Mouse (Mus musculus) C2C12 (cell line): ENCODE data around the gene Zfp978. TPM values are rescaled to one million over a fixed set of nuclear protein-coding genes. Genes with fewer than 3 reads are reported as not detected.
"Not testable (repeated sequence)": the region's sequence is repeated elsewhere in the genome, so short reads cannot be mapped to it uniquely, and the experiment has no call there.

Experiments
- H3K27me3 ChIP-seq: one replicate; pipeline ENCODE4 v1.6.1; 2011; ENCODE audit not compliant: control insufficient read depth, insufficient read depth, insufficient read length
- H3K36me3 ChIP-seq: one replicate; pipeline ENCODE4 v1.6.1; 2011; ENCODE audit not compliant: control insufficient read depth, insufficient read depth
- H3K4me3 ChIP-seq: one replicate; pipeline ENCODE4 v1.5.1; 2011; ENCODE audit warnings: mild to moderate bottlenecking, control low read depth; ENCODE audit not compliant: poor library complexity, insufficient read depth, severe bottlenecking
- H3K79me2 ChIP-seq: one replicate; pipeline ENCODE4 v1.6.1; 2011; ENCODE audit not compliant: control insufficient read depth, insufficient read depth
- H3K79me3 ChIP-seq: one replicate; pipeline ENCODE4 v1.6.1; 2011; ENCODE audit warnings: low read depth, control low read depth
- H3ac ChIP-seq: one replicate; pipeline ENCODE3; 2011; ENCODE audit warnings: low read depth; ENCODE audit not compliant: control insufficient read depth, insufficient read length
- polyA plus RNA-seq: library from polyadenylated mRNA; unstranded; fragments of >200 nt; fragmentation: generic; extraction: Trizol; gene quantifications from one replicate; pipeline ENCODE4 v1.2.1, GENCODE M21; 2012; ENCODE audit warnings: missing spikeins

Gene Zfp978
- polyA plus RNA-seq, 1 experiment, result 0.04 TPM

DNA sequence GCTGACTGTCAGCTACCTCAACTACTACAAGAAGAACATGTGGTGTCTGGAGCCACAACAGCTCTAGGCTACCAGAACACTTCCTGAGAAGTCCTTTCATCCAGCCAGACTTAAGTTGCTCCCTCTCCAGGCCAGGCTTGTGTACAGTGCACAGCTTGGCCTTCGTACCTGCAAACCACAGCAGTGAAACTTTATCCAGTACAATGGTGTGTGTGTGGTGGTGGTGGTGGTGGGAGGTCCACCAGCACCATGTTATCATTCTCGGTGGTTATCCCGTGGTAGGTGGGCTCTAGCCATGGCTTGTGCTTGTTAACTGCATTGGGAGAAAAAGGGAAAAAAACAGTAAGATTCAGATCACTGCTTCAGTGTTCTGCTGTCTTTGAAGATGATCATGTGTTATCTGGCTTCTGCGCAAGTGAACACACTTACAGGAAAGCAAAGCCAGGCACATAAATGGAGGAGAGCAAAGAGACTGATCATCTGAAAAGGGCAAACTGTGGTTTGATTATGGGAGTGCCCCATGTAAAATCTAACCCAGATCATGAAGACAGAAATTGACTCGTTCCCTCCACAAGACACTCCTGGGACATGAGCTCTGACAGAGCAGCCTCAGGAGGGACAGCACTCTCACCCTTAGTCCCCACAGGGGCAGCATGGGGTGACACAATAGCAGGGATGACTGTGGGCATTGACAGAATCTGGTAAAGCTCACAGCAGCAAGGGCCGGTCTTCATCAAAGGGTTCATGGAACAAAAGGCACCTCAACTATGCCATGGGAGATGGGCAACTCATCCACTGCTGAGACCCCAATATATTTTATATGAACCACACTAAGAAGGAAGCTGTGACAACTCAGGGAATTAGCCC is 17.8 kb upstream of the Zfp978 start:
- H3ac ChIP-seq, H3K79me2 ChIP-seq, H3K36me3 ChIP-seq, H3K79me3 ChIP-seq, H3K27me3 ChIP-seq, H3K4me3 ChIP-seq: not testable (repeated sequence)

DNA sequence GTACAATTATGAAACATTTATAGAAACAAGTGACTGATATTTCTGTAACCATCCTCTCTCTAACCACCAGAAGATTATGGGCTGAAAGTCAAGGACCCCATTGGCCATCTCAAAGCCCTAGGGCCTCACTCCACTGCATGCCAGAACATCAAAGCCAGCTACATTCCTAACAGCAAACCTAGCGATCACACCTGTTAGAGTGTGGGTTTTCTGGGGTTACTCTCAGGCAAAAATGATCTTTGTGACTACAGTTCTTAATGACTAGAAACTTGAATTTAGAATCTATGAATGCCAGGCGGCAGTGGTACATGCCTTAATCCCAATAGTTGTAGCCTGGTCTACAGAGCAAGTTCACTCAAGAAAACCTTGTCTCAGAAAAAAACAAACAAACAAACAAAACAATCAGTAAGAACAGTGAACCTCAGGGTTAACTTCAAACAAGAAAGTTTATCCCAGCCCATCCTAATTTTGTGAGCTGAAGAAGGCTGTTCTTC is 16.0 kb upstream of the Zfp978 start:
- not testable (repeated sequence) for H3K79me2 ChIP-seq, H3K79me3 ChIP-seq, H3K36me3 ChIP-seq, H3K4me3 ChIP-seq, H3K27me3 ChIP-seq, H3ac ChIP-seq

- not testable (repeated sequence) for H3K27me3 ChIP-seq, H3K36me3 ChIP-seq, H3K4me3 ChIP-seq, H3K79me3 ChIP-seq, H3ac ChIP-seq, H3K79me2 ChIP-seq
Observed at GRCm38 (mm10) chr4:147346361-147347035, 14.6 kb upstream of the Zfp978 start.

DNA sequence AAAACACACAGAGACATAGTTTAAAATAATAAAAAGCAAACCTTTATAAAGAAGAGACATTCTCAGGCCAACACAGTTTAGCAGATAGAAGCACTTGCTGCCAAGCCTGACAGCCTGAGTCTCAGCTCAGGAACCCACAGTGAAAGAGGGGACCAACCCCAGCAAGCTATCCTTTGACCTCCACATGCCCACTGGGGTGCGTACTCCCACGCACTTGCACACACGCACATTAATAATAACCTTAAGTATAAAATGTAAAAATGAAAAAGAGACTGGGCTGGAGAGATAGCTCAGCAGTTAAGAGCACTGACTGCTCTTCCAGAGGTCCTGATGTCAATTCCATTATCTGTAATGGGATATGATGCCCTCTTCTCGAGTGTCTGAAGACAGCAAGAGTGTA is 13.8 kb upstream of the Zfp978 start:
- H3K79me3 ChIP-seq, H3K4me3 ChIP-seq, H3K79me2 ChIP-seq, H3ac ChIP-seq, H3K36me3 ChIP-seq, H3K27me3 ChIP-seq: not testable (repeated sequence)

DNA sequence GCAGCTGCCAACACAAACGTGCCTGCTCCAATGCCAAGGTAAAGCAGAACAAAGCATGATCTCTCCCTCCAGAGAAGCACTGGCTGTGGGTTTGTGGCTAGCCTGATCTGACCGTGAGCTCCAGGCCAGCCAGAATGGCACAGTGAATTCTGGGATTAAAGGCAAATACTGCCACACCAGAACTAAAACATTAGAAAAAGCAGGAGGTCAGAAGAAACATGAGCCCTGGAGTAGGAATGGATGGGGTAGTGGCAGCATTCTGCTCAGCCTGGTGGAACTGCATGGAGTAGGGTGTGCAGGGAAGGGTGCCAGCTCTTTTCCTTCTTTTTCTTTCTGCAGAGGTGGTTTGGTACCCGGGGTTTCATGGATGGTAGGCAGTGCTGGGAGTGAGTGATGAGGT is 13.2 kb upstream of the Zfp978 start:
- not testable (repeated sequence) for H3K27me3 ChIP-seq, H3K79me3 ChIP-seq, H3K36me3 ChIP-seq, H3K79me2 ChIP-seq, H3K4me3 ChIP-seq, H3ac ChIP-seq

GRCm38 (mm10) chr4:147348401-147348800 is 12.7 kb upstream of the Zfp978 start:
- not testable (repeated sequence) for H3K79me2 ChIP-seq, H3K79me3 ChIP-seq, H3ac ChIP-seq, H3K36me3 ChIP-seq, H3K4me3 ChIP-seq, H3K27me3 ChIP-seq

GRCm38 (mm10) chr4:147348906-147349686 is 12.0 kb upstream of the Zfp978 start:
- not testable (repeated sequence) for H3K4me3 ChIP-seq, H3K36me3 ChIP-seq, H3K27me3 ChIP-seq

GRCm38 (mm10) chr4:147349687-147350415 is 11.3 kb upstream of the Zfp978 start:
- H3K79me2 ChIP-seq, H3K4me3 ChIP-seq, H3K36me3 ChIP-seq, H3K79me3 ChIP-seq, H3ac ChIP-seq, H3K27me3 ChIP-seq: not testable (repeated sequence)

More at GRCm38 (mm10) chr4:147348906-147349686, 12.0 kb upstream of the Zfp978 start:
- H3K79me3 ChIP-seq, H3ac ChIP-seq, H3K79me2 ChIP-seq: not testable (repeated sequence)

DNA sequence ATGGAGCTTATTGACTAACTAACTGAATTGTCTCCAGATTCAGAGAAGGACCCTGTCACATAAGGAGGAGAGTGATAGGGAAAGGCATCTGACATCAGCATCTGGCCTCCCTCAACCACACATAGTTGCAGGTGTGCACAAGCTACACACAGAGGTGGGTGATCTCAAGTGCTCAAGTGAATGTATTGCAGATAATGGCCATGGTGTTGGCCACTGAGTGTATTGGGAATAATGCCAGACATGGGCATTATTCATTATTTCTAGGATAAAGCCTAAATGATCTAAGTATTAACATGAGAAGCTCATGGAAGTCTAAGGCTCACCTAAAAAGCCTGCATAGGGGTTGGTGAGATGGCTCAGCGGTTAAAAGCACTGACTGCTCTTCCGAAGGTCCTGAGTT is 10.6 kb upstream of the Zfp978 start:
- not testable (repeated sequence) for H3K79me2 ChIP-seq, H3K4me3 ChIP-seq, H3K79me3 ChIP-seq, H3K27me3 ChIP-seq, H3K36me3 ChIP-seq, H3ac ChIP-seq

DNA sequence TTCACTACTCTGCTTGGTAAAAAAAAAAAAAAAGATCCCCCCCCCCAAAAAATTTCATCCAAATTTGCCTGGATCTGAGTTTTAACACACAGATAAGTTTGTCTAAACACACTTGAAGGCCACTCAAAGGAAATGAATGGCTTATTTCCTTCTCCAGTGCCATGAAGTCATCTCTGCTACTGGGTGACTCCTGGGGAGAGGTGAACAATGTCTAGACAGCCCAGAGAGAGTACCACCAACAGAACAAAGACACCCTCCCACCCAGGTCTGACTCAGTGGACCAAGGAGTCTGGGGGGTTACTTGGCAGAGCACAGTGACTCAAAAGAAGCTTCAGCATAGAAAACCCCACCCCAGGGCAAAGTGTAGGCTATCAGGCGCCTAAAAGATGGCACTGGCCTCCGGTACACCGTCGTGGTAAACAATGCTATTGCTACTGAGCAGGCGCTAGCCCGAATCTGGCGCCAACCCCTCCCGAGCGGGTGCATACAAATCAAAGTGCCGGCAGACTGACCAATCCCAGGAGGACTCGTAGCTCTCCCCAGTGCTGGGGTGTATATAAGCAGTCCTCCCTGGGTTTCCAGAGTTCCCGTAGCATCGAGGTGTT is 9.6 kb upstream of the Zfp978 start:
- H3K79me3 ChIP-seq, H3K27me3 ChIP-seq, H3K36me3 ChIP-seq, H3K79me2 ChIP-seq, H3ac ChIP-seq, H3K4me3 ChIP-seq: not testable (repeated sequence)
